Mouse (Mus musculus): ENCODE results near the gene Reg4.

DNA sequence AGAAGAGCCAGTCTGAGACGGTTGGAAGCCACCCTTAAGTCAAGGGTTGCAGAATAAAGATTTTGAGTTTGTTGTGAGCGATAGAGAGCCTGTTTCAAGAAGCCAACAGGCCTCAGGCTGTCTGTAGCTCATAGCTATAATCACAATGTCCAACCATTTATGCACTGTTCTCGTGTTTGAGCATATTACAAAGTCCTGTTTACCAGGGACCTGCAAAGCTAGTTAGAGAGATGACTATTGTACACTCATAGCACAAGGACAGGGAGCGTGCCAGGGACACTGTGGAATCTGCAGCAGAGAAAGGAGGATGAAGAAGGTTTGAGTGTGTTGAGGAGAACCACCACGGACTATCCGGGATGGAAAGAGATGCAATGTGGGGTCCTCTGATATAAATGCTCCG, 3.0 kb downstream of the Reg4 start:
- TF ChIP-seq POLR2A (IDR thresholded peaks at IDR 0.05; ENCODE audit: borderline replicate concordance, low read depth, low read length) (no peak), CTCF (IDR thresholded peaks at IDR 0.05; ENCODE audit: low read depth, low read length) (no peak)

Data from bone marrow macrophage, adult 2 months (primary cell).